Mouse (Mus musculus): ENCODE results near the gene Ssbp3.

Ssbp3 gene

GRCm38 (mm10) chr4:106910201-106911172 is at the start of gene Ssbp3:
Gene Ssbp3, plus strand, starts transcription at chr4:106910701.
- DNase-seq = peak; percentile 90

GRCm38 (mm10) chr4:106861871-106862270 is 48.6 kb upstream of the Ssbp3 start:
- no peak for DNase-seq

GRCm38 (mm10) chr4:106862317-106862716 is 48.2 kb upstream of the Ssbp3 start:
- DNase-seq = peak; percentile 76

- DNase-seq = no peak
Observed at GRCm38 (mm10) chr4:106862767-106863370, 47.6 kb upstream of the Ssbp3 start.

- DNase-seq = no peak
Observed at GRCm38 (mm10) chr4:106865415-106866110, 44.9 kb upstream of the Ssbp3 start.

- DNase-seq = no peak
Observed at GRCm38 (mm10) chr4:106866381-106866780, 44.1 kb upstream of the Ssbp3 start.

- DNase-seq = peak; percentile 58
Observed at GRCm38 (mm10) chr4:106866845-106867244, 43.7 kb upstream of the Ssbp3 start.

- DNase-seq = no peak
Observed at GRCm38 (mm10) chr4:106868737-106869438, 41.6 kb upstream of the Ssbp3 start.

- DNase-seq = no peak
Observed at GRCm38 (mm10) chr4:106869539-106869951, 41.0 kb upstream of the Ssbp3 start.

- DNase-seq = peak; percentile 33
Observed at GRCm38 (mm10) chr4:106870556-106870955, 39.9 kb upstream of the Ssbp3 start.

GRCm38 (mm10) chr4:106874501-106874900 is 36.0 kb upstream of the Ssbp3 start:
- no peak for DNase-seq

- DNase-seq = no peak
Observed at GRCm38 (mm10) chr4:106881101-106881500, 29.4 kb upstream of the Ssbp3 start.

GRCm38 (mm10) chr4:106883149-106883548 is 27.4 kb upstream of the Ssbp3 start:
- no peak for DNase-seq

GRCm38 (mm10) chr4:106886307-106887085 is 24.0 kb upstream of the Ssbp3 start:
- no peak for DNase-seq

- no peak for DNase-seq
Observed at GRCm38 (mm10) chr4:106896086-106896485, 14.4 kb upstream of the Ssbp3 start.

- no peak for DNase-seq
Observed at GRCm38 (mm10) chr4:106898923-106899322, 11.6 kb upstream of the Ssbp3 start.

- DNase-seq = no peak
Observed at GRCm38 (mm10) chr4:106899471-106899870, 11.0 kb upstream of the Ssbp3 start.

GRCm38 (mm10) chr4:106900718-106901117 is 9.8 kb upstream of the Ssbp3 start:
- DNase-seq = no peak

- DNase-seq = no peak
Observed at GRCm38 (mm10) chr4:106901610-106902009, 8.9 kb upstream of the Ssbp3 start.

GRCm38 (mm10) chr4:106902157-106902556 is 8.3 kb upstream of the Ssbp3 start:
- no peak for DNase-seq

GRCm38 (mm10) chr4:106905898-106906297 is 4.6 kb upstream of the Ssbp3 start:
- no peak for DNase-seq

Data from lung, postnatal 10 days (tissue).